Mouse (Mus musculus): ENCODE results near the gene Ip6k3.
A peak's percentile ranks its signal among the peaks of the same experiment; 100 is the strongest.

GRCm38 (mm10) chr17:27106745-27107144 lies 60.9 kb downstream of the Ip6k3 start:
- TF ChIP-seq CTCF (IDR thresholded peaks at IDR 0.05; ENCODE audit: low read depth) (peak; percentile 52), EP300 (IDR thresholded peaks at IDR 0.05; ENCODE audit: low read depth) (no peak)

Data from liver, embryonic 14.5 days (tissue).